Mouse (Mus musculus) cerebellum, adult 2 months (tissue): ENCODE results near the gene Limch1. TPM values are rescaled to one million over a fixed set of nuclear protein-coding genes. Genes with fewer than 3 reads are reported as not detected.

Source experiments
- DNase-seq, 2 experiments: peaks; one replicate each; pipeline ENCODE4 v3.0.0; 2021
- H3K27ac ChIP-seq: fragments of 200-500 bp; 2 replicates; pipeline ENCODE4 v1.5.1; 2012; ENCODE audit warnings: low read length, control low read depth, inconsistent platforms; ENCODE audit not compliant: insufficient read depth
- H3K27me3 ChIP-seq: fragments of 200-500 bp; 2 replicates; pipeline ENCODE4 v1.6.1; 2012; ENCODE audit warnings: inconsistent platforms, mild to moderate bottlenecking, low read length, moderate library complexity; ENCODE audit not compliant: control insufficient read depth, insufficient read depth
- H3K4me1 ChIP-seq: fragments of 200-500 bp; 2 replicates; pipeline ENCODE4 v1.6.1; 2011; ENCODE audit warnings: low read length; ENCODE audit not compliant: control insufficient read depth, insufficient read depth
- H3K4me3 ChIP-seq: fragments of 200-500 bp; replicated peaks from 2 replicates; pipeline ENCODE3; 2011; ENCODE audit warnings: mild to moderate bottlenecking, low read depth, low read length, control low read depth; ENCODE audit not compliant: insufficient read depth
- CTCF ChIP-seq: fragments of 200-500 bp; IDR thresholded peaks from 2 replicates; pipeline ENCODE4 v1.5.1; 2011; ENCODE audit warnings: low read depth, mild to moderate bottlenecking, control low read depth, low read length, moderate library complexity, borderline replicate concordance; ENCODE audit not compliant: insufficient read depth
- POLR2A ChIP-seq: fragments of 200-500 bp; IDR thresholded peaks from 2 replicates; pipeline ENCODE4 v1.6.1; 2011; ENCODE audit warnings: low read length, control low read depth, borderline replicate concordance; ENCODE audit not compliant: insufficient read depth
- WGBS: fragments of 180-500 bp; shearing (Covaris S2); methylation state at CpG from one replicate; pipeline ENCODE4 v1.1.7; 2018; 5-methylcytosine and 5-hydroxymethylcytosine counted together
- polyA plus RNA-seq: library from polyadenylated mRNA; depleted of rRNA; stranded (reverse); fragments of >200 nt; gene quantifications from 2 replicates; pipeline ENCODE4 v1.2.3, GENCODE M21; 2012

Gene Limch1
- polyA plus RNA-seq, 1 experiment = 68.1 TPM

DNA sequence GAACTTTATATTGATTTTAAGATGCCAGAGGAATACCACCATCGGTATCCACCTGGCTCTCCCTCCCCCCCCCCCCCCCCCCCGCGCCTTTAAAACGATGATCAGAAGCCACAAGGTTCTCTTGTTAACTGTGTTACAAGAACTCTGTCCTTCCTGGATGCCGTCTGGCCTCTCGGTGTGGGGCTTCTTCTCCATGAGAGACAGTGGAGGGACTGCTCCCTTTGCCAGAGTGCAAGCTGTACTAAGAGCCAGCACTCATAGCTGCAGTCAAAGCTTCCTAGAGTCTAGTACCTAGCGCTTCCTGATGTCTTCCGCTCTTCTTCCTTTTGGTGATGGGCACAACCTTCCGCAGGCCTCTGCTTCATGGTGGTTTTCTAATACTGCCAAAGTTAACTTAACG is 280.0 kb downstream of the Limch1 start:
- 36% methylated on average over 10 of the region's 10 CpGs for WGBS
- no peaks in the 10 kb centered on the region for H3K27me3 ChIP-seq
- H3K4me3 ChIP-seq = no peak overlapping the region
- H3K4me1 ChIP-seq = peaks cover 13% of the 10 kb centered on the region
- peak; percentile 46 to 56 for DNase-seq
- TF ChIP-seq CTCF (no peak), POLR2A (no peak)
- H3K27ac ChIP-seq = peak overlapping the region; percentile 10; the same call in 1 of the 2 replicates

DNA sequence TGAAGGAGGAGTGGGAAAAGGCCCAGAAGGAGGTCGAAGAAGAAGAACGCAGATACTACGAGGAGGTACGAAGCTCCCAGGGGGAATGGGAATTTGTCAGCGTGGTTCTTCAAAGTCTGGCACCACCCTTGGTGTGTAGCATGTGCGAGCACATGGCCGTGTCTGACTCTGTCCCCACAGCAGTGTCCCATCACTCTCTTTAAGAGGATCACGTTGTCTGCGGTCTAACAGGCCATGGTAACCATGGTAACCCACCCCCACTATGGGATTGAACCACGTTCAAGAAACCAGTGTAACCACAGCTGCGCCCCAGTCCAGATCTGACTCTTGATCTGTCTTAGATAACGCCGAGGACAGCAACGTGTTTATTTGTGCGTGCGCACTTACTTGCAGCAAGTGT is 283.2 kb downstream of the Limch1 start:
- Histone ChIP-seq H3K4me1 (peaks cover 13% of the 10 kb centered on the region), H3K27ac (no peak overlapping the region), H3K27me3 (no peaks in the 10 kb centered on the region), H3K4me3 (no peak overlapping the region)
- TF ChIP-seq POLR2A (no peak), CTCF (no peak)
- WGBS = 48% methylated on average over 16 of the region's 16 CpGs
- no peak for DNase-seq

DNA sequence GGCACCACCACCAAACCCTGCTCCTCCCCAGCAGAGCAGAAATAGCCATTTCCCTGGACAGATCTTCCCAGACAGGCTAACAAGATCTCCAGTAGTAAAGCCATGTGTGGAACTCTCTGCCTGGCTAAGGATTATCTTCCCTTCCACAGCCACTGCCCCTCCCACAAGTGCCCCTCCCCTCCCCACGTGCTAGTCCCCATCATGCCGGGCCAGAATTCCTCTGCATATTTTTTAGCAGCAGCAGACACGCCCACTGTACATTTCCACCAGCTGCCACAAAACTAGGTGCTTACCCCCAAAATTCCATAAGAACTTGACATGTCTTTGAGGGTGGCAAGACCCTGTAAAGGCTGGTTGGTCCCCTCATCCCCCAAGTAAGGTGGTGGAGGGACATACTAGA is 284.3 kb downstream of the Limch1 start:
- Histone ChIP-seq H3K4me1 (peaks cover 2% of the 10 kb centered on the region; the same call in 1 of the 2 replicates), H3K4me3 (no peak overlapping the region), H3K27ac (no peak overlapping the region), H3K27me3 (no peaks in the 10 kb centered on the region)
- WGBS = 56% methylated on average over 3 of the region's 3 CpGs
- TF ChIP-seq CTCF = no peak
- no peak for TF ChIP-seq POLR2A
- DNase-seq = no peak

DNA sequence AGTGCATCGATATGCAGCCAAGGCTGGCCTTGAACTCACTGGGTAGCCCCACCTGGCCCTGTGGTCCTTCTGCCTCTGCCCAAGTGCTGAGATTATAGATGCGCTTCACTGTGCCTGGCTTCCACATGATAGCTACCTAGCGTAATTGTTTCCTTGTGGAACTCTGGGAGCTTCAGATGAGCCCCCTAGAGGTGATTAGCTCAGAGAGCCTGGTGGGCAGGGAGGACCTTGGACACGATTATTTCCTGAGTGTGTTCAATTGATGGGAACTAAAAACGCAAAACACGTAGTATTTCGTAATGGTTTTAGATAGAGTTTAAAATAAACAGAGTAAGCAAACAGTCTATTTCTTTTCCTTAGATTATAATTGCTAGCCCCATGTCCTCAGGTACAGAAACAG is 287.0 kb downstream of the Limch1 start:
- 89% methylated on average over 7 of the region's 7 CpGs for WGBS
- no peak for DNase-seq
- no peak overlapping the region for H3K27ac ChIP-seq
- no peaks in the 10 kb centered on the region; the same call in 1 of the 2 replicates for H3K4me1 ChIP-seq
- no peak overlapping the region for H3K4me3 ChIP-seq
- TF ChIP-seq POLR2A = no peak
- TF ChIP-seq CTCF = no peak
- no peaks in the 10 kb centered on the region for H3K27me3 ChIP-seq

DNA sequence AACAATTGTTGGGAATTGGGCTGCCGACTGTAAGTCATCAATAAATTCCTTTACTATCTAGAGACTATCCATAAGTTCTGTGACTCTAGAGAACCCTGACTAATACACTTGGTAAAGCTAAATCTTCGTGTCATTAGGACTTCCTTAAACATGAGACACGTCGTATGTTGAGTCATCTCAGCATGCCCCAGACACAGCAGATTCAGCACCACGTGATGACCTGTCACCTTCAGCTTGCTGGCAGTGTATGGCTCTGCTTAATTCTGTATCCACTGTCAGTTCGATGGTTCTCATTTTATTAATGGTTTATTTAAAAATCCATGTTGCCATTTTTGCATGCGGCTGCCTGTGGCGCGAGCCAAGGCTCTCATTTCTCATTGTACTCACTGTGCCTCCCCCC is 298.3 kb downstream of the Limch1 start:
- Histone ChIP-seq H3K4me1 (0 out of 2 replicates have a peak, but pooled peaks cover 2% of the 10 kb centered on the region), H3K27ac (no peak overlapping the region), H3K4me3 (no peak overlapping the region), H3K27me3 (no peaks in the 10 kb centered on the region)
- no peak for TF ChIP-seq CTCF
- no peak for TF ChIP-seq POLR2A
- DNase-seq = no peak
- 80% methylated on average over 9 of the region's 9 CpGs for WGBS

DNA sequence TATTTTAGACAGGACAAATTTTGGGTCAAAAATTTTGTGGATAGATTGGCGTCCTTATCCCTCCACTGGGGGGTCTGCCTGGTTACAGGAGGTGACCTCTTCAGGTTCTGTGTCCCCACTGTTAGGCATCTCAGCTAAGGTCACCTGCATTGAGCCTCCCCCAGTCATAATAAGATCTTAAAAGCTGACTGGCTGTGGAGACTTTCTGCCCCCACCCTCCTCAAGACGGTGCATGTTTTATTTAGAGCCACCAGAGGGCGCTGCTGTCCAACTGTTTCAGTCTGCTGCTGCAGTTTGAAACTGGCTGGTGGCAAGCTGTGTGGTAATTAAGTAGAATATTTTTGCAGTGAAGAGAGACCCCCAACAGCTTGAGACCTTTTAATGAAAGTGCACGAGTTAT is 302.4 kb downstream of the Limch1 start:
- peak; percentile 25 to 29 for DNase-seq
- WGBS = 23% methylated on average over 4 of the region's 4 CpGs
- Histone ChIP-seq H3K27me3 (no peaks in the 10 kb centered on the region), H3K4me1 (0 out of 2 replicates have a peak, but pooled peaks cover 2% of the 10 kb centered on the region), H3K4me3 (no peak overlapping the region), H3K27ac (no peak overlapping the region)
- peak; percentile 76 for TF ChIP-seq CTCF
- TF ChIP-seq POLR2A = no peak

DNA sequence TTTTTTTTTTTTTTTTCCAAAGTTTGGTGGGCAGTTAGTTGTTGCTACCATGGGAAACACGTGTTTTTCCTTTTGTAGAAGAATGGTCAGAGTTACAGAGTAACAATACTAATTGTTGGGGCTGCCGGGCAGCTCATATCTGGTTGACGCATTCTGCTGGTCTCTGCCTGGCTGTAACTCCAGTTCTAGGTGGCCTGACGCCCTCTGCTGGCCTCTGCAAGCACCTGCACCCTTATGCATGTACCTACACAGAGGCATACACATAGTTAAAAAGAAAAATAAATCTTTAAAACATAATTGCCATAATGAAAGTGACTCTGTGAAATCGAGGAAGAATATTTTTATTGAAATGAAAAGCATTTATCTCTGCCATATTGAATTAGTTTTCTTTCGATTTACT is 312.2 kb downstream of the Limch1 start:
- DNase-seq = no peak
- no peak for TF ChIP-seq POLR2A
- peak; percentile 12; the same call in 1 of the 2 replicates for TF ChIP-seq CTCF
- no peaks in the 10 kb centered on the region for H3K27me3 ChIP-seq
- WGBS = 85% methylated on average over 6 of the region's 6 CpGs
- no peaks in the 10 kb centered on the region for H3K4me1 ChIP-seq
- no peak overlapping the region for H3K4me3 ChIP-seq
- no peak overlapping the region for H3K27ac ChIP-seq

DNA sequence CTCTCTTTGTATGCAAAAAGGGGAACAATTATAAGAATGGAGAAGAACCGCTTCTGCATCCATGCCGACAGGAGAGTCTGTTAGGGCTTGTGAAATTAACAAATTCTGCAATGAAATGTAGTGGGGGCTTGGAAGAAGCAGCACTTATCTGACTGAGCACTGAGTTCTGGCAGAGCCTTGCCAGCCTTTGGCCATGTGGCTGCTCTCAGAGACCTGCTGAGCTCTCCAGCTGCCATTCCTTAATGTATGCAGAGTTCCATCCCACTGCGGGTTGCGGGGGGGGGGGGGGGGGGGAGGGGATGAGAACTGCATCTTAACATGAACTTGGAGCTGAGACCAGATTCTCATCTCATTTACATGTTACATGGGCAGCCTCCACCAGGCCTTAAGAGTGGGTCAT is 314.9 kb downstream of the Limch1 start:
- no peak for DNase-seq
- no peak overlapping the region for H3K4me3 ChIP-seq
- no peak overlapping the region for H3K27ac ChIP-seq
- 5% methylated on average over 4 of the region's 4 CpGs for WGBS
- no peaks in the 10 kb centered on the region for H3K4me1 ChIP-seq
- TF ChIP-seq CTCF (no peak), POLR2A (no peak)
- H3K27me3 ChIP-seq = no peaks in the 10 kb centered on the region
